Mouse (Mus musculus) cerebellum, adult 2 months (tissue): Measurements from ENCODE around the gene Cry2.

Source experiments
- CTCF ChIP-seq: fragments of 200-500 bp; IDR thresholded peaks from 2 replicates; pipeline ENCODE4 v1.5.1; 2011; ENCODE audit warnings: low read depth, mild to moderate bottlenecking, control low read depth, low read length, moderate library complexity, borderline replicate concordance; ENCODE audit not compliant: insufficient read depth
- POLR2A ChIP-seq: fragments of 200-500 bp; IDR thresholded peaks from 2 replicates; pipeline ENCODE4 v1.6.1; 2011; ENCODE audit warnings: low read length, control low read depth, borderline replicate concordance; ENCODE audit not compliant: insufficient read depth

DNA sequence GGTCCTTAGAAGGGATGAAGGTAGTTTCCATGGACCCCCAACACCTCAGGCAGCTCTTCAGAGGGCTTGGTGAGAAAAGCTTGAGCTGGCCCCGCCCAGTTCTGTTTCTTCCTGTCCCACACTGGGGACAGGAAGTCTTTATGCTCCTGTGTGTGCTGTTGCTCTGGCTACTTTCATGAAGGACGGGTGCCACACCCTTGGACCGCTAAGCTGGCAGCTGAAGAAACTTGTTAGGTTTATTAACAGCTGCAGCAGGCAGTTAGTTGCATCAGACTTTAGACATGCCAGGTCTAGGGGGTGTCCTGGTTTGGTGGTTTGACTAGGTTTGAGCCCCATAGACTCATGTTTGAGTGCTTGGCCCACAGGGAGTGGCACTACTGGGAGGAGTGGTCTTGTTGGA, 30.8 kb upstream of the Cry2 start:
- TF ChIP-seq CTCF: no peak
- TF ChIP-seq POLR2A: no peak
